Mouse (Mus musculus) embryo, embryonic 11 days (tissue): ENCODE data around the gene Galnt3.

Source experiments
- DNase-seq: peaks from one replicate; pipeline ENCODE4 v3.0.0-alpha.2; 2015

Gene Galnt3

DNA sequence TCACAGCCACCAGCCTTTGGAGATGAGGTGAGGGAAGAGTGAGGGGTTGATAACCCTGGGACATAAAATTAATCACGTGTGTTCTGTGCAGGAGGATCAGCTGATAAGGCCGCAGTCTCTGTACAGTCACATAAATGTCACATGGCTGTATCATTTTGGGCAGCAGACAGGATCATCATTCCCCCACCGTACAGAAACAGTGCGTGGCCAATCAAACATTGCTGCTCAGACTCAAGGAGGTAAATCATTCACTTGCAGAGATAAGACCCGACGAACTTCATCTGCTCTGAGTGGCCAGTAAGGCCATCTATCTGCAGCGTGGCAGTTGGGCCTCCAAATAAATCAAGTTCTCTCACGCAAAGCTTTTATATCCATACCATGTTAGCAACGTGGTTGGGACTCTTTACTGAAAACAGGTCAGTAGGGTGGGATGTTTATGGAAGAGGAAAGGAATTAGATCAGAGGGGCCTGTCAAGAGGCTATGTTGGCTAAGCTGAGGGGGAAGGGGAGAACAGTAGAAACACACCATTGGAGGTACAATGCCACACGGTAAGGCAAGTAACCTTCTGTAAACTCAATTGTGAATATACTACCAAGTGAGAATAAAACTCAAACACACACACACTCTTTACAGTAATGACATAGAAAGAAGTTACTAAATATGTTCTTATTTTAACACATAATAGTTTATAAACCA is 20.9 kb downstream of the Galnt3 start:
- DNase-seq, result no peak

DNA sequence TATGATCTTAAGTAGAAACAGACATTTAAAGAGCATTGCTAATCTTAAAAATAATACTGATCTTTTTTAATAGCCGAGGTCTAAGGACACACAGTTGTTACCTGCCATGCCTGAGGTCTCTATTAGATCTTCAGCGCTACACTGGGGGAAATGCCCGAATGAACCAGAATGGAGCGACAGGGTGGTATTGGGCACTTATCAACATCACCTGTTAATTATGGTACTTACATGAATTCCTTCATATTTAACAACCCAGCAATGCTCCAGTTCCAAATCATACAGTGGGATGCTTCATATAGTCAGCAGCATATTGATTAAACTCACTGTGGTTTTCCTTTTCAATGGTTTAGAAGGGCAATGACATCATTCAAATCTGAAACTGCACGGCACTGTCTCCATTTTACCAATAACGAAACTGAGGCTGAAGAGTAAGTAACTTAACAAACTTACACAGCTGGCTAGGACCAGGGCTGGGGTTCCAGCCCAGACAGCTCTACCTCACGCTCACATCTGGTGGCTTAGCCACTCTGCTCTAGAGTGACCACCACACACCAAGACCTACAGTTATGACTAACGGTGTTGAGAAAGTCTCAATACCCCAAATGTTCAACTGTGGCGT is 23.0 kb downstream of the Galnt3 start:
- no peak for DNase-seq

DNA sequence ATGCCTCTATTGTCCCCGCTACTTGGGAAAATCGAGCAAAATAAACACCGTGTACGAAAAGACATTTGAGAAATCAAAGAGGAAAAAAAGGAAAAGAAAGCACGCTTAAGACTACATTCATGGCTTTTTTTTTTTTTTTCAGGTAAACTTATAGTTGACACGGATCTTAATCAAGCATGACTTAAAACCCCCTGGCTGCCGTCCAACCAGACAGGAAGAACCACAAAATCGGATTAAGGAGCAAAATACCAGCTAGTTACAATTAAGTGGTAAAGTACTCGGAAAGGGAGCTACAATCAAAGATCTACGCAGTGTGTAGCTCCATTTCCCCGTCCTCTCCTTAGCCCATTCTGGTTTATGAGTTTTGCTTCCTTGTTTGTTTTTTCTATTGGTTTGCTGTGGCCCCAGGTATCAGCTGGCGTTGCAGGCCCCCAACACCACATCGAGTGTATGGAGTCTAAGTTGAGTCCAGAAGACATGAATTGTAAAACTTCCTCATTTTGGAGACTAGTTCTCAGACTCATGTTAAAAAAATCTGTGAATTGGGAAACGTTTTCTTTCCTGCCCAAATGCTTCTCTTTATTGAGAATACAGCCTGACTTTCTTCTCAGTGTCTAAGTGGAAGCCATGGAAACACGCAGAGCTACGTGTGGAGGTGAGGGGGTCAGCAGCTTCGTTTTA is 24.0 kb downstream of the Galnt3 start:
- DNase-seq, result no peak

DNA sequence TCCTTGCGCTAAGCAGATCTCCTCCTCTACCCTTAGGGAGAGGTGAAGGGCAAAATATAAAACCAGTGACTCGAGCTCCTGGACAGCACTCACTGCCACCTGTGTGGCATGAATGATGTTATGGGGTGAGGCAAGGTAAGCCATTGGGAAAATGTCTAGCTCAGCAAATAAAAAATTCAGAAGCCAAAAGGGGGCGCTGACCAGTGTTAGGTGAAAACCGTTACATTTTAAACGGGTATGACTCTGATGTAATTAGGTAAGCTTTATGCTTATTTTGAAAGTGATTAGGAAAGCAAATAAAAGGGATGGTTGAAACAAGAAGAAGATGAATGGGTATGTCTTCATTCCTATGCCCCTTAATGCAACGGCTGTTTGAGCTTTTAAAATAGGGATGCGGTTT is 24.6 kb downstream of the Galnt3 start:
- no peak for DNase-seq

DNA sequence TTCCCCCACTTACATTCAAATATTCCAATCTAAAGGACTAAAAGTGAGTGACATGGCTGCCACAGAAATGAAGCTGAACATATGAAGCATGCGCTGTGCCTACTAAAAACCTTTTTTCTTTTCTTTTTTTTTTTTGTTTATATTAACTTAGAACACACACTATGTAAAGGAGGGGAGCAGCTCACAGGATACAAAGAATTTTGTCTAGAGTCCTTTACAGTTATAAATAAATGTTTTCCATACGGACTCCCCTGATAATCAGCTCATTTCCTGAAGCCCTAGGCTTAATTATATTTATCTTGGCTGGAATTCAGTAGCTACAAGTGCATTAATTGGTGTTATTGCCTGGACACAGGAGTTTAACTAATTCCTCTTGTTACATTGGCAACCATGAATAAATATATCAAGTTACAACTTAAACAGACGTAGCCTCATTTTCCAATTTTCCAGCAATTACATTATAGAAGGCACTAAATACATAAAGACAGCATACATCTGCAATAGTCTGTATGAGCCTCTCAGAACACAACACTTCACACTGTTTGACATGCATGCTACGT is 30.1 kb downstream of the Galnt3 start:
- no peak for DNase-seq

DNA sequence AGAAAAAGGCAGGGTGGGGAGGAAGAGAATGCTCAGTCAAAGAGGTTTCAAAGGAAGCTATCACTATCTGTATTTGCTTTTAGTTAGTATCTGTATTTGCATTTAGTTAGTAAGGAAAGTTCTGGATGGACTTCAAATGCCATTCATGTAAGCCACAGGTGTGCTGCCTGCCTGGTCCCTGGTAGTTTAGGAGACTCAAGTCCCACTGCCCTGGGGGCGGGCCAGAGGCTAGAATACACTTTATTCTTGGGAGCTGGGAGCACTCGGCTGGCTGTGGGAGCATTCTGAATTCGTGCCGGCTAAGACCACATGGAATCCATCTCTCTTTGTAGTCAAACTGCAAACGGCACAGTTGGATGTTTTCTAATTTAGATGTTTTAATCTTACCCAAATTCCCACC is 33.5 kb downstream of the Galnt3 start:
- DNase-seq, result no peak

DNA sequence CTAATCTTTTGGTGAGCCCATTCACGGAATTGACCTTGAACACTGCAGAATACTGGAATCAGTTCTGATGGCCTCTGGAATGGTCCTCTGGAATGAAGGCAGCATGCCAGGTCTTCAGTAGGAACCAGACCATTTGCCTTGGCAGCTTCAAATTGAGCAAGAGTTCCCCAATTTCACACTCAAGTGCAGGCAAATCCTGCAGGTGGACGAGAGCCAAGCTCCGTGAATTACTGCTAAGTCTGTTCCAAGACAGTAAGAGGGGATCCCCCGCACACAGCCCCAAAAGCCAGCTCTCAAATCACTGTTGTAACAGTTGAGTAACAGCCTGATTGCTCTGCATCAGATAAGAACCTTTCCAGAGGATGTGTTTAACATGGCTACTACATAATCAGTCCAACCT is 42.9 kb downstream of the Galnt3 start:
- no peak for DNase-seq

DNA sequence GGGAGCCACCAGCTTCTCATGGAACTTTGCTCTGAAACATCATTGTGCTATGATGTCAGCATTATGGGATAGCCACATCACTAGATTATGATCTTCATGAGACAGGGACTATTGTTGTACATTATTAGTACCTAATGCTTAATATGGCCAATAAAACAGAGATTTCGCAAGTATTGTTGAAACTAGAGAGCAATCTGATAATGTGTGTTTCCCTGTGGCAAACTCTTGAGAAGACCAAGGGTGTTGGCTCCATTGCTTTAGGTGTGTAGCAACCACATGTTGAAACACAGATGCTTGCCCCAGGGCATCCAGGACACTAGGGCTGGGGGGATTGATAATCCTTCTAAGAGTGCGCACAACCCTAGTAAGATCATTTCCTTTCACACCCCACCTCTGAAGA is 44.1 kb downstream of the Galnt3 start:
- DNase-seq, result no peak

DNA sequence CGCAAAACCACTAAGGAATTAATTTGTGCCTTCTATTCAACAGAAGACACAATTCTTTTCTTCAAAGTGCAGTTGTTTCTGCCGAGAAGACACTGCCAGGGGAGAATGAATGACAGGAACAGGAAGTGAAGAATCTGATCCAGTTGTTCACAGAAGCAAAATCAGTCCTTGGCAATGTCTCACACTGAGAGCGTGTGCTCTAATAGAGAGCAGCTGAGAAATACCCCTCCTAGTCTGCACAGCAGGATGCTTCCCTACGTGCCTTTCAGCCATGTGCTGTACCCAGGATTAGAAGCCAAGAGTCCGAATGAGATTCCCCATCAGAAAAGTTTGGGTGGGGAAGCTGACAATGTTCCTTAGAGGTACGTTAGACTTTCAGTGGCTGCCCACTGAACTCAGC is 55.3 kb downstream of the Galnt3 start:
- peak; percentile 13 for DNase-seq

DNA sequence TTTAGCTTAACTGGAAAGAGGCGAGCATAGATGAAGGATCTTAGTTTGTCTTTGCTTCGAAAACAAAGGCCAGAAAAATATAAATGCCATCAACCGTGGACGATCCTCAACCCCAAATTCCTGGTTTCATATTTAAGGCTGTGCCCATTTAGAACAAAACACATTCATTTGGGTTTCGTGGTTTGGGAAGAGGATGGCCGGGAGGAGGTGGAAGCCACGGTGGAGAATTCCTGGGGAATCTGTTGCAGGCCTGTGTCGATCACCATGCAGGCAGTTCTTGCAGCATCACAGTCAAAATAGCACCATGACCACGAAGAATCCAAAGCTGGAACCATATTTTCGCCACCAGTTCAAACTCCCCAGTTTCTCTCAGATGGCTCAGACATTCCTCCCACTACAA is 61.5 kb downstream of the Galnt3 start:
- DNase-seq, result no peak

DNA sequence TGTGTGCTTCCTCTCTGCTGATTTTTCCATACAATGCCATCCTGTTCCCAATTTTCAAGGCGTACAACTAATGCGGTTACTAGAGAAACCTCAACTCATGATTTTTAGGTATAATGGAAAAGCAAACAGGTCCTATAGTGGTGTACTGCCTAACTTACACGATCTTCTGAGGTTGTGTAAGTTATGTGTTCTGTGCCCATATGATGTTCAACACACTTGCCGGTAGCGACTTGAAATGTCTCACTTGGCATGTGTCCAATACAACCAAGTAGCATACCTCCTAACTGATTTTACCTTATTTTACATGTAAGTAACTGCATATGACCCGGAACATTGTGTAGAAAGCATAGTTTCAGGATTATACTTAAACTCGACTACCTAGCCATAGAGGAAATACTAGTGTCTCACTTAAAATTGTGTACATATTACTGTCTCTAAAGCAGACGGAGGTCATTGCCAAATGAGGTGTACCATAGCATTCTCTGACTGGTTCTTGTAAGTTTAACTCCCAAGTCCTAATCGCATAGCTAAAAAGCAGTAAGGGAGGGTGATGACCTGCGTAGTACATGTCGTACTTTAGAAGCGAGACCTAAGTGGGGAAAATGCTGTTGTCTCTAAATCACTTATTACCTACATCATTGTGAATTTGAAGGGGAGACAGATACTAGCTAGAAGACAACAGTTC is 80.2 kb downstream of the Galnt3 start:
- no peak for DNase-seq

DNA sequence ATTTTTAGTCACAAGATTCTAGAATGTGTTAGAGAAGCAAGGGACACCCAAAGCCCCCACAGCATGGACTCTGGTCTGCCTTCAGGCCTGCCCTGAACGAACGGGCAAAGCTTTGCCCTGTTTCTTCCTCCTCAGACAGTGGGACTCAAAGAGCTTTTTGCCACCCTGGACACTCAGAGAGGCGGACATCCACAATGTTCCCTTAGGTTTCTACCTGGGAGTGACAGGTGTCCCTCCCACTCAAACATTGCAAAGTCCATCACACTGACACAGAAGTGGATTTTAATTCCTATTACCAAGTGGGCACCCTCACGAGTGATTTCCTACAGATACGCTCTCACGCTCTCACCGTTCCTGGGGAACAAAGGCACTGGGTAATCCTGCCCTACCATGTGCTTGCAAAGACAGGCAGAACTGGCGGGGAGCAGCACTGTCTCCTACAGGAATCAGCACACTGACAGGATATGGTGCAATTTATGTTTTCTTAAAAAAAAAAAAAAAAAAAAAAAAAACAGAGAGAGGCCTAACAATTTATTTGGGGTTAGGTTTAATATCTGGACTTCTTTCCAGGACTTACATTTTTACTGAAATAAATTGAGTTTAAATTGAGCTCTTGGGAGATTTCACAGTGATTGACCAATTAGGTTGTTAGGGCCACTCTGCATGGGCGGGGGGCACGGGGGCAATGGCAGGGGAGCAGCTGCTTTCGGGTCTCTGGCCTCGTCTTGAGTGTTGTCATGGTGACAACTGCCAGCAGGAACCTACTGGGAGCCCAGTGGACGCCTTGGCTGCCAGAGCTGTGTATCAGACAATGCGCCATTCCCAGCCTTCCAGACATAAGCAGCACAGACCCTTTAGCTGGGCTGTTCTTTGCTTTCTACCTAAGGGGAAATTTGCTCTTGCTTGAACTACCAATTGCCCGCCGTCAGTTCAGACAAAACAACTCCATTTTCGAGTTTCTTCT is 81.1 kb downstream of the Galnt3 start:
- peak; percentile 75 for DNase-seq

DNA sequence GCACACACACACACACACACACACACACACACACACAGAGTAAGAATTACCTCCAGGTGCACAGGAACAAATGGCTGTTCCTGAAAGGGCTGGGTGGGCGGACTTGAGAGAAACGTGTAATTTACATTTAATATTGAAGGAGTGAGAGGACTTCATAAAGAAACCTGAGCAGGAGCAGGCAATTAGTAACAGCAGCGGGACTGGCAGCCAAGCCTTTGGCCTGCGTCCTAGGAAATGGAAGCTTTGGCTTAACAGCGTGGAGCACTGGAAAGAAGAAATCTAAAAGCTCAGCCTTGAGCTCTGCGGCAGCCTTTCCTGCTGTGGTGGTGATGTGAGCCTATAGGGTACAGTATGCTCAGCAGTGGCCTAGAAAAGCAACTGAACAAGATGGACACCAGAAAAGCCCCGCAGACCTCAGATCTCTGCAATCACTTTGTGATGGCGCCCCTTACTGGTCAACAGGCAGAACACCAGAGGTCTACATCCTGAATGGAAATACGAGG is 82.8 kb downstream of the Galnt3 start:
- peak; percentile 78 for DNase-seq

DNA sequence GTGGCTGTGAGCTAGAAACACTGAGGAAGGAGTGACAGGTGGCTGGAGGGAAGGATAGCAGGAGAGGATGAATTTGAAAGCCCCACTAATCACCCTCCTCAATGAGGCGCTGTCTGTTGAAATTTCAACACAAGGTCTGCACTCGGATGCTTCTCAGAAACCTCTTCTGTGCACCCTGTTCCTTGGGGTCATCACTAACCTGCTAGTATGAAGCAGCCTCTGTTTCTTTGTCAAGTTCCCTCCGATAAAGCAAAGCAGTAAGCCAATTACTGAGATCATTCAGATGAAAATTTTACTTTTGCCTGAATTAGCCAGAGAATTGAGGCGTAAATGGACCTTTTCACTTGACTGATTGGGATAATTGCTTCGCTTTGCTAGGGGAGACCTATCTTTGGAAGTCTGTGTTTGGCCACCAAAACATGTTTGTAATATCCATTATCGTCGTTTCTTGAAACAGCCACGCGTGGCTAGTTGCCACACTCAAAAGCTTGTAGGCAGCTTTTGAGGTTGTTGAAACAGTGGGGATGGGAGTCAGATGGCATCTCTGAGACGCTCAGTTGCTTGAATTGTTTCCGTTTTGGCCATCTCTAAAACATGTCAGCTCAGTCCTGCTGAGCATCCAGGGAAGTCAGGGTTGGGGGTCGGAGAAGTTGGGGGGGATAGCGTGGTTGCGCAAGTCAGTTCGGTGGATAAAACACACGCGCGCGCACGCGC is 83.4 kb downstream of the Galnt3 start:
- no peak for DNase-seq

DNA sequence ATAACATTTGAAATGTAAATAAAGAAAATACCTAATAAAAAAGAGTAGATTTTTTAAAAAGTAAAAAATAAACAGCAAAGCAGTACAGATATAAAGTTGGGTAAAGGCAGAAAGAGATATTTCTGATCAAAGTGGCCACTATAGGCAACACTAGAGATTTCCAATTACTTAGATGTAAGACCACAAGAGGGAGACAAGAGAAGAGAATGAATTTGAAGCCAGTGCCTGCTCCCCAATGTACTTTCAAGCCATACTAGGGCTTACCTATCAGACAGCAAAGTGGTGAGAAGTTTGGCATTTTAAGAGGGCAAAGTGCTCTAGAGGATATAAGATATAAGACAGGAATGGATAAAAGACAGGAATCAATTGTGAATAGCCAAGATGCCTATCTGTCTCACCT is 84.2 kb downstream of the Galnt3 start:
- DNase-seq, result no peak

DNA sequence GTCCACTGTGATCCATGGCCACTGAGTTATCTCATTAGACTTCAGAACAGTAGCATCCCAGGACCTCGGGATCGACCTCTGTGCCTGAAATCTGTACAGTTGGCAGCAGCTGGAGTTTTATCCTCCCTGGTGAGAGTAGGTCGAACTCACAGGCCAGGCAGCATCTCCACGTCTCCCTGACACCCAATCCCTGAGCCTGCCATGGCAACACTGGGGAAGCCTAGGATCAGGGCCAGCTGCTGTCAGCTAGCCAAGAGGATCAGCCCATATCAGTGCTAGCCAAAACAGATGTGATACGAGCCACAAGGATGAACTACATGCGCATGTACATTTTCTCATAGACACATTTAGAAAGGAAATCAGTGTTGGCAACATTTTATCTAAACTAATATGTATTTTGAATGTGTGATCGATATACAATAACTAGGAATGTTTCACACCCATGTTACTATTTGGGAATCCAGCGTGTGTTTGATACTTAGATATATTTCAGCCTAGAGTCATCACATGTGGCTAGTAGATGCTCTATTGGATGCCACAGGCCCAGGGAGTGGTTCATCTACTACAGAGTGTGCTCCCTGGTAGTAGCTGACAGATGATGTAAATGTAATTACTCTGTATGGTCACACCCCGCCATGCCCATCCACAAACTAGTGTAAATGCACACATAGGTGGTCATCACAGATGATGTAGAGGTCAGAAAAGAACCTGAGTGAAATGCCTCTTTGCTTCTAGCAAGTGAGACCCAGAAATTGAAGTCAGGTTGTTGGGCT is 89.7 kb downstream of the Galnt3 start:
- DNase-seq, result no peak
